25 mouse cellular contexts compared by ENCODE assay signal in the genomic region with DNA sequence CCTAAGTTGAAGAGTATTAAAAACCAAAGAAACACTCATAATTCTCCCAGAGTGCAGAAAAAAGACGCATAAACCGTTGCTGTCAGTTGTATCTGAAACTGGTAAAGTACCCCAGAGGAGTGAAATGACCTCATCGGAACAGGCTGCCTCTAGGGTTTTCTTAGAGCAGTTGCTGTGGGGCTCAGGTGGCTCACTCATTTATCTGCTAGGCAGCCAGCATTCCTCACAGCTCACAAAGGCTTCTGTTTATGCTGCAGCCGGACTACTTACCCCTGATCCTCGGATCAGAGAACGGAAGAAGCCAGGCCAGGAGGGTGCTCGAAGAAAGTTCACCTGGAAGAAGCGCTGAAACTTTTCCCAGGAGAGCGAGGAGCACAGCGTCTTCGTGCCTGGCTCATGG. TPM values are rescaled to one million over a fixed set of nuclear protein-coding genes. Genes with fewer than 3 reads are reported as not detected.
DNase-seq lines count a peak whose midpoint lies in the region; ATAC-seq and TF ChIP-seq lines count a peak whose summit lies in the region.
"Had no signal": no experiment of that assay in that cellular context is flagged by ENCODE, and none has a peak within 500 bp of the region (broad histone marks: within the 10 kb centered on the region; RNA-seq: fewer than 3 reads in every experiment).

No protein-coding gene starts in this region.

- H3K9ac ChIP-seq in embryonic facial prominence, embryonic 14.5 days (ENCODE audit: low read depth, low read length) = no peak overlapping the region
- H3K9ac ChIP-seq in midbrain, postnatal 0 days (replicated peaks; ENCODE audit: low read length, poor library complexity, severe bottlenecking) = no peak overlapping the region
- no peak overlapping the region for H3K9ac ChIP-seq in neural tube, embryonic 11.5 days (ENCODE audit: low read length)
- H3K9ac ChIP-seq: embryonic facial prominence, embryonic 13.5 days; forebrain, embryonic 15.5 days; forebrain, postnatal 0 days had no signal

- H3K9me3 ChIP-seq in embryonic facial prominence, embryonic 14.5 days (ENCODE audit: control insufficient read depth, low read length) = no peaks in the 10 kb centered on the region
- H3K9me3 ChIP-seq in embryonic facial prominence, embryonic 10.5 days = no peaks in the 10 kb centered on the region
- no peaks in the 10 kb centered on the region for H3K9me3 ChIP-seq in heart, embryonic 10.5 days
- no peaks in the 10 kb centered on the region for H3K9me3 ChIP-seq in midbrain, embryonic 10.5 days (replicated peaks)
- no peaks in the 10 kb centered on the region for H3K9me3 ChIP-seq in midbrain, postnatal 0 days (ENCODE audit: low read length)
- no peaks in the 10 kb centered on the region for H3K9me3 ChIP-seq in neural tube, embryonic 11.5 days (ENCODE audit: control insufficient read depth, low read length)
- H3K9me3 ChIP-seq: embryonic facial prominence, embryonic 13.5 days; forebrain, embryonic 15.5 days; G1E had no signal

- no peak overlapping the region for H3K4me2 ChIP-seq in embryonic facial prominence, embryonic 14.5 days (ENCODE audit: low read depth, low read length)
- no peak overlapping the region for H3K4me2 ChIP-seq in midbrain, postnatal 0 days (ENCODE audit: low read depth, low read length, poor library complexity, severe bottlenecking)
- no peak overlapping the region for H3K4me2 ChIP-seq in neural tube, embryonic 11.5 days (ENCODE audit: low read depth)
- H3K4me2 ChIP-seq: embryonic facial prominence, embryonic 13.5 days; forebrain, embryonic 15.5 days had no signal

- no peaks in the 10 kb centered on the region for H3K27me3 ChIP-seq in embryonic facial prominence, embryonic 14.5 days (replicated peaks; ENCODE audit: control insufficient read depth, insufficient read depth, low read length)
- H3K27me3 ChIP-seq in embryonic facial prominence, embryonic 10.5 days (replicated peaks; ENCODE audit: low read depth, poor library complexity, severe bottlenecking) = no peaks in the 10 kb centered on the region
- no peaks in the 10 kb centered on the region for H3K27me3 ChIP-seq in heart, embryonic 10.5 days (ENCODE audit: insufficient read depth, poor library complexity, severe bottlenecking)
- H3K27me3 ChIP-seq in midbrain, embryonic 10.5 days (ENCODE audit: low read depth, poor library complexity, severe bottlenecking) = no peaks in the 10 kb centered on the region
- no peaks in the 10 kb centered on the region for H3K27me3 ChIP-seq in midbrain, postnatal 0 days (ENCODE audit: insufficient read depth, low read length)
- H3K27me3 ChIP-seq in neural tube, embryonic 11.5 days (ENCODE audit: control insufficient read depth, insufficient read depth, low read length) = no peaks in the 10 kb centered on the region
- H3K27me3 ChIP-seq: CH12.LX; embryonic facial prominence, embryonic 13.5 days; forebrain, embryonic 15.5 days; Patski had no signal

- peak; percentile 7 for DNase-seq in embryonic facial prominence, embryonic 14.5 days (ENCODE audit: low spot score)
- DNase-seq in embryonic facial prominence, embryonic 10.5 days (ENCODE audit: low spot score) = no peak
- DNase-seq in heart, embryonic 10.5 days (ENCODE audit: low spot score) = peak; percentile 71
- no peak for DNase-seq in heart, postnatal 4 days
- DNase-seq in midbrain, embryonic 10.5 days (ENCODE audit: low spot score) = peak; percentile 9
- DNase-seq in midbrain, postnatal 0 days (ENCODE audit: low spot score) = no peak
- peak; percentile 19 for DNase-seq in neural tube, embryonic 11.5 days (ENCODE audit: low spot score)
- no peak for DNase-seq in neural tube, embryonic 10.5 days (ENCODE audit: extremely low spot score, low spot score)
- DNase-seq: adrenal gland, adult 8-10 months; adrenal gland, postnatal 14 days; adrenal gland, postnatal 36 days; B cell, adult 2 months; cerebellum, adult 11-12 months; cerebellum, adult 2 months; cerebellum, adult 9-10 months; cerebellum, postnatal 10 days; cerebellum, postnatal 25 days; forebrain, postnatal 0 days had no signal

- peaks cover 31% of the 10 kb centered on the region; the same call in 1 of the 2 replicates for H3K36me3 ChIP-seq in embryonic facial prominence, embryonic 14.5 days (ENCODE audit: control insufficient read depth, insufficient read depth, low read length)
- H3K36me3 ChIP-seq in embryonic facial prominence, embryonic 10.5 days (replicated peaks) = peaks cover 42% of the 10 kb centered on the region
- H3K36me3 ChIP-seq in heart, embryonic 10.5 days = peaks cover 30% of the 10 kb centered on the region
- peaks cover 45% of the 10 kb centered on the region for H3K36me3 ChIP-seq in midbrain, embryonic 10.5 days
- peaks cover 17% of the 10 kb centered on the region for H3K36me3 ChIP-seq in midbrain, postnatal 0 days (ENCODE audit: insufficient read depth, low read length)
- peaks cover 3% of the 10 kb centered on the region for H3K36me3 ChIP-seq in neural tube, embryonic 11.5 days (ENCODE audit: control insufficient read depth, insufficient read depth, low read length)

- no peak overlapping the region for H3K27ac ChIP-seq in embryonic facial prominence, embryonic 14.5 days (replicated peaks; ENCODE audit: low read depth, low read length)
- H3K27ac ChIP-seq in embryonic facial prominence, embryonic 10.5 days (replicated peaks) = no peak overlapping the region
- no peak overlapping the region for H3K27ac ChIP-seq in heart, embryonic 10.5 days
- H3K27ac ChIP-seq in midbrain, embryonic 10.5 days (replicated peaks) = no peak overlapping the region
- H3K27ac ChIP-seq in midbrain, postnatal 0 days (ENCODE audit: low read depth, low read length) = no peak overlapping the region
- H3K27ac ChIP-seq in neural tube, embryonic 11.5 days (ENCODE audit: low read depth, low read length) = no peak overlapping the region
- H3K27ac ChIP-seq: embryonic facial prominence, embryonic 13.5 days; forebrain, embryonic 15.5 days had no signal

- no peak overlapping the region for H3K4me3 ChIP-seq in embryonic facial prominence, embryonic 14.5 days (ENCODE audit: low read depth, low read length)
- no peak overlapping the region for H3K4me3 ChIP-seq in embryonic facial prominence, embryonic 10.5 days
- no peak overlapping the region for H3K4me3 ChIP-seq in heart, embryonic 10.5 days
- H3K4me3 ChIP-seq in midbrain, embryonic 10.5 days = no peak overlapping the region
- H3K4me3 ChIP-seq in midbrain, postnatal 0 days (ENCODE audit: low read depth, low read length) = no peak overlapping the region
- no peak overlapping the region for H3K4me3 ChIP-seq in neural tube, embryonic 11.5 days (ENCODE audit: low read depth, low read length)
- H3K4me3 ChIP-seq: embryonic facial prominence, embryonic 13.5 days; forebrain, embryonic 15.5 days had no signal

- TF ChIP-seq CTCF in midbrain, postnatal 0 days (IDR thresholded peaks at IDR 0.05) = no peak

- H3K4me1 ChIP-seq in embryonic facial prominence, embryonic 14.5 days (ENCODE audit: control insufficient read depth, insufficient read depth, low read length) = no peaks in the 10 kb centered on the region
- H3K4me1 ChIP-seq in embryonic facial prominence, embryonic 10.5 days = peaks cover 7% of the 10 kb centered on the region; the same call in 1 of the 2 replicates
- 0 out of 2 replicates have a peak, but pooled peaks cover 5% of the 10 kb centered on the region for H3K4me1 ChIP-seq in heart, embryonic 10.5 days
- H3K4me1 ChIP-seq in midbrain, embryonic 10.5 days = no peaks in the 10 kb centered on the region
- H3K4me1 ChIP-seq in midbrain, postnatal 0 days (ENCODE audit: insufficient read depth, low read length) = no peaks in the 10 kb centered on the region
- no peaks in the 10 kb centered on the region for H3K4me1 ChIP-seq in neural tube, embryonic 11.5 days (ENCODE audit: control insufficient read depth, insufficient read depth, low read length)
- H3K4me1 ChIP-seq: embryonic facial prominence, embryonic 13.5 days; forebrain, embryonic 15.5 days had no signal

- 79% methylated on average over 11 of the region's 11 CpGs for WGBS in embryonic facial prominence, embryonic 14.5 days
- WGBS in embryonic facial prominence, embryonic 10.5 days = 87% methylated on average over 11 of the region's 11 CpGs
- WGBS in heart, embryonic 10.5 days = 87% methylated on average over 11 of the region's 11 CpGs
- 92% methylated on average over 11 of the region's 11 CpGs for WGBS in midbrain, embryonic 10.5 days
- WGBS in midbrain, postnatal 0 days = 83% methylated on average over 11 of the region's 11 CpGs
- WGBS in neural tube, embryonic 11.5 days = 91% methylated on average over 11 of the region's 11 CpGs

- ATAC-seq in embryonic facial prominence, embryonic 14.5 days (ENCODE audit: low read depth) = peak; percentile 58; the same call in 1 of the 2 replicates
- no peak for ATAC-seq in midbrain, postnatal 0 days (ENCODE audit: low FRiP score)
- no peak for ATAC-seq in neural tube, embryonic 11.5 days (ENCODE audit: insufficient read depth, low FRiP score, low TSS enrichment)
- ATAC-seq: activated CD4-positive, CD25-positive, alpha-beta regulatory T cell, adult 4 months; CD4-positive, CD25-positive, alpha-beta regulatory T cell, adult 4 months; forebrain, embryonic 15.5 days; forebrain, postnatal 0 days; Patski had no signal

RNA-seq across cellular contexts. Expression of gene Gpr45, which starts 47.5 kb away (rescaled TPM):
- 4.6 and 6.1 TPM in 2 replicates for polyA plus RNA-seq in embryonic facial prominence, embryonic 14.5 days (2014; fragmentation: Nextera tagmentation; extraction: Ambion mirVana)
- 13.1 and 14.7 TPM in 2 replicates for polyA plus RNA-seq in embryonic facial prominence, embryonic 10.5 days (2016; fragmentation: Nextera tagmentation; extraction: Ambion mirVana)
- 3.1 and 4.9 TPM in 2 replicates for polyA plus RNA-seq in heart, embryonic 10.5 days (2016; fragmentation: Nextera tagmentation; extraction: Ambion mirVana)
- total RNA-seq in heart, postnatal 4 days (2021) = 1 to 10 TPM in 1 of 2 experiments, under 1 TPM in 1; 0.81 to 1.4 TPM
- polyA plus RNA-seq in midbrain, embryonic 10.5 days (2016; fragmentation: Nextera tagmentation; extraction: Ambion mirVana) = 14.1 and 17.6 TPM in 2 replicates
- 18.5 and 20.4 TPM in 2 replicates for total RNA-seq in midbrain, postnatal 0 days (2014; rRNA removed)
- 10.0 and 11.1 TPM in 2 replicates for polyA plus RNA-seq in midbrain, postnatal 0 days (2015; fragmentation: Nextera tagmentation; extraction: Ambion mirVana)
- 11.2 and 11.5 TPM in 2 replicates for polyA plus RNA-seq in neural tube, embryonic 11.5 days (2014; fragmentation: Nextera tagmentation; extraction: Ambion mirVana)
- total RNA-seq: CH12.LX had no signal
- polyA plus RNA-seq: G1E, Patski had no signal

RNA-seq across cellular contexts. Expression of gene Mrps9, which starts 54.1 kb away (rescaled TPM):
- 44.5 and 48.1 TPM in 2 replicates for polyA plus RNA-seq in embryonic facial prominence, embryonic 14.5 days (2014; fragmentation: Nextera tagmentation; extraction: Ambion mirVana)
- 56.7 and 60.2 TPM in 2 replicates for polyA plus RNA-seq in embryonic facial prominence, embryonic 10.5 days (2016; fragmentation: Nextera tagmentation; extraction: Ambion mirVana)
- 63.9 and 65.5 TPM in 2 replicates for polyA plus RNA-seq in heart, embryonic 10.5 days (2016; fragmentation: Nextera tagmentation; extraction: Ambion mirVana)
- total RNA-seq in heart, postnatal 4 days (2021) = 10 to 100 TPM; 90.6 to 95.1 TPM
- 56.2 and 58.7 TPM in 2 replicates for polyA plus RNA-seq in midbrain, embryonic 10.5 days (2016; fragmentation: Nextera tagmentation; extraction: Ambion mirVana)
- 32.2 and 43.2 TPM in 2 replicates for total RNA-seq in midbrain, postnatal 0 days (2014; rRNA removed)
- polyA plus RNA-seq in midbrain, postnatal 0 days (2015; fragmentation: Nextera tagmentation; extraction: Ambion mirVana) = 33.2 and 35.8 TPM in 2 replicates
- 54.9 and 58.4 TPM in 2 replicates for polyA plus RNA-seq in neural tube, embryonic 11.5 days (2014; fragmentation: Nextera tagmentation; extraction: Ambion mirVana)

Comparison
In these comparisons a context has a peak if more than half of its experiments do, and no peak if none do; other contexts are left out.
1. DNase-seq: peak in embryonic facial prominence, embryonic 14.5 days (single experiment), heart, embryonic 10.5 days (single experiment), midbrain, embryonic 10.5 days (single experiment) and neural tube, embryonic 11.5 days (single experiment); none in embryonic facial prominence, embryonic 10.5 days (single experiment), heart, postnatal 4 days (single experiment), midbrain, postnatal 0 days (single experiment) and neural tube, embryonic 10.5 days (single experiment).